Mouse (Mus musculus) cortical plate, adult 2 months (tissue): ENCODE data around the gene Ncoa3.

Experiments used
- CTCF ChIP-seq: fragments of 200-500 bp; IDR thresholded peaks from 2 replicates; pipeline ENCODE4 v1.5.1; 2011; ENCODE audit warnings: mild to moderate bottlenecking, control low read depth, low read length; ENCODE audit not compliant: insufficient read depth; ENCODE audit errors: extremely low read depth
- POLR2A ChIP-seq: fragments of 200-500 bp; IDR thresholded peaks from 2 replicates; pipeline ENCODE4 v1.6.1; 2011; ENCODE audit warnings: mild to moderate bottlenecking, low read length, control low read depth; ENCODE audit not compliant: insufficient read depth; ENCODE audit errors: extremely low read depth

DNA sequence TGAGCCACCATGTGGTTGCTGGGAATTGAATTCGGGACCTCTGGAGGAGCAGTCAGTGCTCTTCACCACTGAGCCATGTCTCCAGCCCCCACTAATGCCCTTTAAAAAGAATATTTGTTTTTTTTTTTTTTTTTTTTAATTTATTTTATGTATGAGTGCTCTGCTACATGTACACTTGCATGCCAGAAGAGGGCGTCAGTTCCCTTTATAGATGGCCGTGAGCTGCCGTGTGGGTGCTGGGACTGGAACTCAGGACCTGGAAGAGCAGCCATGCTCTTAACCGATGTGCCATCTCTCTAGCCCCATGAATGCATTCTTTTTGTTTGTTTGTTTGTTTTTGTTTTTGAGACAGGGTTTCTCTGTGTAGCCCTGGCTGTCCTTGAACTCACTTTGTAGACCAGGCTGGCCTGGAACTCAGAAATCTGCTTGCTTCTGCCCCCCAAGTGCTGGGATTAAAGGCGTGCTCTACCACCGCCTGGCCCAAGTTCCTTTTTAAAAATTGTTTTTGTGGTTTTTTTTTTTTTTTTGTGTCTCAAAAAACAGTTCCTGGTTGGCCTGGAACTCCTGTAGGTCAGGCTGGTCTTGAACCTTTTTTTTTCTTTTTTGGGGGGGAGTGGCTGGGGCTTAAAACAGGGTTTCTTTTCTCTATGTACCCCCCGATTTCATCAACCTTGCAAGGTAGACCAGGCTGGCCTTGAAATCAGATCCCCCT lies 5.0 kb downstream of the Ncoa3 start:
- TF ChIP-seq POLR2A (no peak), CTCF (no peak)
